Mouse (Mus musculus): Measurements from ENCODE around the gene Atp4a. TPM values are rescaled to one million over a fixed set of nuclear protein-coding genes. Genes with fewer than 3 reads are reported as not detected.
"Not testable (repeated sequence)": the region's sequence is repeated elsewhere in the genome, so short reads cannot be mapped to it uniquely, and the experiment has no call there.

The Atp4a gene
- total and polyA plus RNA-seq, 3 experiments = 0.10 to 0.32 TPM; not detected in 1

- Histone ChIP-seq H3K4me1 (ENCODE audit: control insufficient read depth, insufficient read depth, low read length) (peaks cover 2% of the 10 kb centered on the region), H3K36me3 (ENCODE audit: control insufficient read depth, insufficient read depth, low read length) (no peaks in the 10 kb centered on the region), H3K79me2 (replicated peaks; ENCODE audit: control insufficient read depth, insufficient read depth, low read length) (no peaks in the 10 kb centered on the region), H3K9ac (ENCODE audit: low read depth, low read length) (no peak overlapping the region), H3K27me3 (ENCODE audit: control insufficient read depth, insufficient read depth, low read length) (no peaks in the 10 kb centered on the region), H3K4me3 (no peak overlapping the region), H3K27ac (no peak overlapping the region)
- 70% methylated on average over 6 of the region's 6 CpGs for WGBS
- TF ChIP-seq CTCF (IDR thresholded peaks at IDR 0.05) (no peak), POLR2A (IDR thresholded peaks at IDR 0.05; ENCODE audit: insufficient read depth, low read depth, low read length) (no peak), EP300 (IDR thresholded peaks at IDR 0.05; ENCODE audit: insufficient read depth, low read depth, low read length) (no peak)
- DNase-seq = no peak
- intact Hi-C loops (cut with DNase I) = no loop called here
Observed at GRCm38 (mm10) chr7:30723274-30723953, 11.4 kb downstream of the Atp4a start.

GRCm38 (mm10) chr7:30728214-30728613, 16.2 kb downstream of the Atp4a start:
- TF ChIP-seq EP300 (IDR thresholded peaks at IDR 0.05; ENCODE audit: insufficient read depth, low read depth, low read length) (no peak), POLR2A (IDR thresholded peaks at IDR 0.05; ENCODE audit: insufficient read depth, low read depth, low read length) (no peak), CTCF (IDR thresholded peaks at IDR 0.05) (no peak)
- H3K79me2 ChIP-seq (replicated peaks; ENCODE audit: control insufficient read depth, insufficient read depth, low read length) = no peaks in the 10 kb centered on the region
- no peak overlapping the region for H3K9ac ChIP-seq (ENCODE audit: low read depth, low read length)
- intact Hi-C loops (cut with DNase I) = loop anchor here (5.0 kb wide), 1 partner anchor 76 kb away; the partner anchor contains the start of gene Rbm42
- no peak for DNase-seq
- peak overlapping the region; percentile 93 for H3K27ac ChIP-seq
- H3K27me3 ChIP-seq (ENCODE audit: control insufficient read depth, insufficient read depth, low read length) = no peaks in the 10 kb centered on the region
- peaks cover 5% of the 10 kb centered on the region for H3K4me1 ChIP-seq (ENCODE audit: control insufficient read depth, insufficient read depth, low read length)
- H3K36me3 ChIP-seq (ENCODE audit: control insufficient read depth, insufficient read depth, low read length) = no peaks in the 10 kb centered on the region; the same call in 1 of the 2 replicates
- WGBS = 83% methylated on average over 6 of the region's 6 CpGs
- H3K4me3 ChIP-seq = peak overlapping the region; percentile 86; the same call in 1 of the 2 replicates

- TF ChIP-seq CTCF (IDR thresholded peaks at IDR 0.05) (no peak), POLR2A (IDR thresholded peaks at IDR 0.05; ENCODE audit: insufficient read depth, low read depth, low read length) (no peak), EP300 (IDR thresholded peaks at IDR 0.05; ENCODE audit: insufficient read depth, low read depth, low read length) (no peak)
- DNase-seq = no peak
- Histone ChIP-seq H3K79me2 (replicated peaks; ENCODE audit: control insufficient read depth, insufficient read depth, low read length) (no peaks in the 10 kb centered on the region), H3K36me3 (ENCODE audit: control insufficient read depth, insufficient read depth, low read length) (no peaks in the 10 kb centered on the region; the same call in 1 of the 2 replicates), H3K4me1 (ENCODE audit: control insufficient read depth, insufficient read depth, low read length) (peaks cover 5% of the 10 kb centered on the region), H3K27me3 (ENCODE audit: control insufficient read depth, insufficient read depth, low read length) (no peaks in the 10 kb centered on the region), H3K4me3 (peak overlapping the region; percentile 86), H3K9ac (ENCODE audit: low read depth, low read length) (peak overlapping the region; percentile 92), H3K27ac (peak overlapping the region; percentile 93)
- intact Hi-C loops (cut with DNase I) = loop anchor here (1.0 to 5.0 kb wide), 2 partner anchors 64 to 77 kb away; partner anchors contain the start of gene Rbm42
- 5% methylated on average over 26 of the region's 26 CpGs for WGBS
Observed at GRCm38 (mm10) chr7:30728739-30729395, 16.9 kb downstream of the Atp4a start.

- Histone ChIP-seq H3K4me1 (ENCODE audit: control insufficient read depth, insufficient read depth, low read length) (peaks cover 5% of the 10 kb centered on the region), H3K27ac (peak within 1 kb of the TSS; percentile 93), H3K36me3 (ENCODE audit: control insufficient read depth, insufficient read depth, low read length) (no peaks in the 10 kb centered on the region; the same call in 1 of the 2 replicates), H3K4me3 (peak within 1 kb of the TSS; percentile 86), H3K9ac (ENCODE audit: low read depth, low read length) (peak within 1 kb of the TSS; percentile 92), H3K27me3 (ENCODE audit: control insufficient read depth, insufficient read depth, low read length) (no peaks in the 10 kb centered on the region), H3K79me2 (replicated peaks; ENCODE audit: control insufficient read depth, insufficient read depth, low read length) (no peaks in the 10 kb centered on the region)
- DNase-seq = peak; percentile 96 to 99
- intact Hi-C loops (cut with DNase I) = loop anchor here (1.0 to 5.0 kb wide), 2 partner anchors 64 to 77 kb away; partner anchors contain the start of gene Rbm42
- TF ChIP-seq POLR2A (IDR thresholded peaks at IDR 0.05; ENCODE audit: insufficient read depth, low read depth, low read length) (peak; percentile 86), EP300 (IDR thresholded peaks at IDR 0.05; ENCODE audit: insufficient read depth, low read depth, low read length) (peak; percentile 78; the same call in 1 of the 2 replicates), CTCF (IDR thresholded peaks at IDR 0.05) (peak; percentile 55)
- under 1% methylated on average over 60 of the region's 60 CpGs for WGBS
Observed at GRCm38 (mm10) chr7:30729396-30730063, 17.5 kb downstream of the Atp4a start, which contains the start of gene Tmem147. Gene Tmem147 (minus strand): TSS chr7:30729540.

GRCm38 (mm10) chr7:30730064-30730722, 18.2 kb downstream of the Atp4a start:
- H3K36me3 ChIP-seq (ENCODE audit: control insufficient read depth, insufficient read depth, low read length); intact Hi-C loops (cut with DNase I); H3K4me1 ChIP-seq (ENCODE audit: control insufficient read depth, insufficient read depth, low read length); DNase-seq; H3K27me3 ChIP-seq (ENCODE audit: control insufficient read depth, insufficient read depth, low read length); H3K79me2 ChIP-seq (replicated peaks; ENCODE audit: control insufficient read depth, insufficient read depth, low read length): not testable (repeated sequence)
- 19% methylated on average over 17 of the region's 22 CpGs for WGBS
- Histone ChIP-seq H3K9ac (ENCODE audit: low read depth, low read length) (peak overlapping the region; percentile 67), H3K27ac (peak overlapping the region; percentile 15; the same call in 1 of the 2 replicates), H3K4me3 (peak overlapping the region; percentile 28; the same call in 1 of the 2 replicates)
